Mouse (Mus musculus) E14TG2a.4 (cell line): ENCODE data around the gene Cpa3.

Experiments
- H3K27me3 ChIP-seq: 2 replicates; pipeline ENCODE4 v1.6.1; 2014; ENCODE audit warnings: low read length, control low read depth; ENCODE audit not compliant: insufficient read depth
- H3K36me3 ChIP-seq: 2 replicates; pipeline ENCODE4 v1.6.1; 2014; ENCODE audit warnings: low read length, control low read depth; ENCODE audit not compliant: insufficient read depth
- H3K4me1 ChIP-seq: replicated peaks from 2 replicates; pipeline ENCODE4 v1.6.1; 2014; ENCODE audit warnings: low read depth, low read length, control low read depth
- H3K4me3 ChIP-seq: replicated peaks from 2 replicates; pipeline ENCODE4 v1.5.1; 2014; ENCODE audit warnings: mild to moderate bottlenecking, low read length
- H3K9me3 ChIP-seq: 2 replicates; pipeline ENCODE4 v1.6.1; 2014; ENCODE audit warnings: low read length, control low read depth
- CTCF ChIP-seq: conservative IDR thresholded peaks from 2 replicates; pipeline ENCODE4 v1.5.1; 2014; ENCODE audit warnings: low read length
- NANOG ChIP-seq: IDR thresholded peaks from 2 replicates; pipeline ENCODE4 v1.6.1; 2014; ENCODE audit warnings: borderline replicate concordance, low read length, mixed read lengths
- POU5F1 ChIP-seq: IDR thresholded peaks from 2 replicates; pipeline ENCODE4 v1.6.1; 2014; ENCODE audit warnings: low read length, borderline replicate concordance

Gene Cpa3

GRCm38 (mm10) chr3:20229027-20229426 is 13.0 kb downstream of the Cpa3 start:
- H3K27me3 ChIP-seq = no peaks in the 10 kb centered on the region
- TF ChIP-seq NANOG (no peak), POU5F1 (no peak), CTCF (no peak)

GRCm38 (mm10) chr3:20225429-20225828 is 16.6 kb downstream of the Cpa3 start:
- no peaks in the 10 kb centered on the region for H3K36me3 ChIP-seq
- no peaks in the 10 kb centered on the region for H3K4me1 ChIP-seq
- H3K9me3 ChIP-seq = no peaks in the 10 kb centered on the region; the same call in 1 of the 2 replicates
- no peaks in the 10 kb centered on the region for H3K27me3 ChIP-seq
- TF ChIP-seq POU5F1 (no peak), NANOG (no peak), CTCF (no peak)
- no peak overlapping the region for H3K4me3 ChIP-seq

More at GRCm38 (mm10) chr3:20229027-20229426, 13.0 kb downstream of the Cpa3 start:
- Histone ChIP-seq H3K9me3 (no peaks in the 10 kb centered on the region; the same call in 1 of the 2 replicates), H3K4me3 (no peak overlapping the region), H3K36me3 (no peaks in the 10 kb centered on the region), H3K4me1 (no peaks in the 10 kb centered on the region)

- no peak for TF ChIP-seq POU5F1
- no peak for TF ChIP-seq NANOG
- no peak for TF ChIP-seq CTCF
- no peaks in the 10 kb centered on the region for H3K4me1 ChIP-seq
- H3K27me3 ChIP-seq = no peaks in the 10 kb centered on the region
- H3K9me3 ChIP-seq = no peaks in the 10 kb centered on the region; the same call in 1 of the 2 replicates
- no peak overlapping the region for H3K4me3 ChIP-seq
- no peaks in the 10 kb centered on the region for H3K36me3 ChIP-seq
Measured at GRCm38 (mm10) chr3:20222926-20223698, 18.9 kb downstream of the Cpa3 start.

- Histone ChIP-seq H3K4me3 (no peak overlapping the region), H3K4me1 (no peaks in the 10 kb centered on the region), H3K36me3 (no peaks in the 10 kb centered on the region), H3K9me3 (no peaks in the 10 kb centered on the region; the same call in 1 of the 2 replicates), H3K27me3 (no peaks in the 10 kb centered on the region)
- no peak for TF ChIP-seq NANOG
- TF ChIP-seq CTCF = no peak
- TF ChIP-seq POU5F1 = no peak
Measured at GRCm38 (mm10) chr3:20222136-20222535, 19.8 kb downstream of the Cpa3 start.

GRCm38 (mm10) chr3:20198869-20199268 is 43.1 kb downstream of the Cpa3 start:
- Histone ChIP-seq H3K36me3 (no peaks in the 10 kb centered on the region), H3K4me1 (peaks cover 7% of the 10 kb centered on the region), H3K27me3 (no peaks in the 10 kb centered on the region), H3K4me3 (no peak overlapping the region), H3K9me3 (peaks cover 5% of the 10 kb centered on the region)
- TF ChIP-seq NANOG = no peak
- no peak for TF ChIP-seq POU5F1
- peak; percentile 82 for TF ChIP-seq CTCF

GRCm38 (mm10) chr3:20197878-20198277 is 44.1 kb downstream of the Cpa3 start:
- Histone ChIP-seq H3K4me1 (peaks cover 7% of the 10 kb centered on the region), H3K36me3 (no peaks in the 10 kb centered on the region), H3K9me3 (no peaks in the 10 kb centered on the region), H3K27me3 (no peaks in the 10 kb centered on the region), H3K4me3 (no peak overlapping the region)
- TF ChIP-seq POU5F1 = no peak
- TF ChIP-seq CTCF = no peak
- no peak for TF ChIP-seq NANOG

GRCm38 (mm10) chr3:20188976-20189675 is 52.9 kb downstream of the Cpa3 start:
- Histone ChIP-seq H3K4me1 (no peaks in the 10 kb centered on the region), H3K27me3 (no peaks in the 10 kb centered on the region), H3K36me3 (no peaks in the 10 kb centered on the region), H3K4me3 (no peak overlapping the region), H3K9me3 (no peaks in the 10 kb centered on the region)
- TF ChIP-seq POU5F1 (no peak), CTCF (no peak), NANOG (no peak)

GRCm38 (mm10) chr3:20172394-20172793 is 69.6 kb downstream of the Cpa3 start:
- TF ChIP-seq POU5F1 (no peak), CTCF (no peak), NANOG (no peak)
- H3K9me3 ChIP-seq = no peaks in the 10 kb centered on the region
- H3K4me1 ChIP-seq = no peaks in the 10 kb centered on the region
- no peak overlapping the region for H3K4me3 ChIP-seq
- H3K27me3 ChIP-seq = no peaks in the 10 kb centered on the region
- no peaks in the 10 kb centered on the region for H3K36me3 ChIP-seq

GRCm38 (mm10) chr3:20167487-20167886 is 74.5 kb downstream of the Cpa3 start:
- no peak for TF ChIP-seq NANOG
- TF ChIP-seq POU5F1 = no peak
- no peak for TF ChIP-seq CTCF
- H3K9me3 ChIP-seq = peaks cover 8% of the 10 kb centered on the region; the same call in 1 of the 2 replicates
- H3K36me3 ChIP-seq = no peaks in the 10 kb centered on the region
- H3K4me3 ChIP-seq = no peak overlapping the region
- H3K4me1 ChIP-seq = no peaks in the 10 kb centered on the region
- no peaks in the 10 kb centered on the region for H3K27me3 ChIP-seq
